Mouse (Mus musculus): ENCODE results near the gene Rabgap1l.

DNA sequence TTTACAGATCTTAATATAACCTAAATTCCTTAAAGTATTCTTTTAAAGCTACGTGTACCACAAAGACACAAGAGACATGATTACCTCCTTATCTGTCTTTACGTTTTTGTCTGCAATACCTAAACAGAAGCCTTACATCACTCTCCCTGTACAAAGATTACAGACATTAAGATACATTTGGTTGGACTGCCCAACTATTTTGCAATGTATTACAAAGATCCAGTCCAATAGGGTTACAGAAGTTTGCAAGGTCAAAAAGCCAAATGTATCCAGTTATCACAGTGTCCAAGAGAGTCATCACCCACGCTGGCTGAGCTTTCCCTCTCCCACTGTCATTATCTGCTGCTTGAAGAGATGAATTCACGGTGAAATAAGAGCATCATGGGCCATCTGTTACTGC is 63.1 kb downstream of the Rabgap1l start:
- TF ChIP-seq POLR2A (IDR thresholded peaks at IDR 0.05; ENCODE audit: borderline replicate concordance, extremely low read depth, insufficient read depth, insufficient read length, poor library complexity, severe bottlenecking) (no peak), CTCF (IDR thresholded peaks at IDR 0.05; ENCODE audit: borderline replicate concordance, extremely low read depth, insufficient read depth, insufficient read length) (no peak)

All from brain, embryonic 14.5 days (tissue).